Mouse (Mus musculus) central nervous system, embryonic 11.5 days (tissue): ENCODE data around the gene Fv1. TPM values are rescaled to one million over a fixed set of nuclear protein-coding genes. Genes with fewer than 3 reads are reported as not detected.

Experiments
- polyA plus RNA-seq: library from polyadenylated mRNA; depleted of rRNA; stranded (reverse); fragments of >200 nt; gene quantifications from 2 replicates; pipeline ENCODE4 v1.2.3, GENCODE M21; 2012; rRNA removed

Fv1 gene
- 13.5 and 17.3 TPM in 2 replicates for polyA plus RNA-seq

GRCm38 (mm10) chr4:147868450-147869031 lies at the start of gene Fv1, which contains the start of gene Miip:
TSS of gene Fv1 (plus strand) at chr4:147868979.
TSS of gene Miip (minus strand) at chr4:147868816.

DNA sequence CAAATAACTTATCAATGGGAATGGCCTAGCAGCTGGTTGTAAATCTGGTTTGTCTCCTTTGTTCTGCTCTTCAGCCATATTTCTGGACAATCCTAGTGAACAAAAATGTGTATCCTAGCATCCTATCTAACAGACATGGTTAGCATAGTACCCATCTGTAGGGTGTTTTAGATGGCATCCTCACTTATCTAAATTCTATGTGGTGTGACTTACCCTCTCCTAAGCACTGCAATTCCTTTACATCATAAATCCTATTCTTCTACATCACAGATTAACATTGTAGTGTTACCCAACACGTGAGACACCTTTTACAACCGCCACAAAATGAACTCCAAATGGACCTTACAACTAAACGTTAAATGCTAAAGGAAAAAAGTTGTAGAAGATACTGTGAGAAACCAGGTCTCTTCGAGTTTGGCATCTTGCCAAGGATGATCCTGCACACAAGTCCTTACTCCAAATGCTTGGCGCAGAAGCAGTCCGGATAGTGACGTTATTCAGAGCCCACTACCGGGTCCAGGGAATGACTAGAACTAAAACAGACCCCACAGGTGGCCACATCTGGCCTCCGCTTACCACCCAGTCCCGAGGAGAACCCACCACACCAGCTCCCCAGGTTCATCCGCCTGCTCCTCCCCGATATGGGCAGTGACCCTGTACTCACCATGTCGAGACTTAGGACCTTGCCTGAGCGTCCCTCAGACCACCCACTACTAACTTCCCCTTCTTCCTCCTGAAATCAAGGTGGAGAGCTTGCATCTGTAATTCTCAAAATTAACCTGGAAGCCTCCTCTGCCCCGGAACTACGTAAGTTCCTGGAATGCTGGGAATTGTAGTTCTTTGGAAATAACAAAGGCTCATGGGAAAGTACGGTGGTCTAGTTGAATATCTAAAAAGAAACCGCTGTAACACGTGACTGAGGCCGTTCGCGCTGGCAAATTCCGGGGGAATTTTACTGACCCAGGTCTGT lies 20.9 kb upstream of the Fv1 start, which contains the start of gene Zfp933:
Gene Zfp933 (minus strand): TSS at position 753 of the 970 bp plus-strand sequence.

GRCm38 (mm10) chr4:147904313-147905089 lies 35.7 kb downstream of the Fv1 start, which contains the start of gene Mfn2:
TSS of gene Mfn2 (minus strand) at chr4:147904704.

Other genes starting within 250 kb of the Fv1 start
- gene Zfp979, start 226.5 kb upstream of the Fv1 start, polyA plus RNA-seq: 1.3 and 2.2 TPM in 2 replicates
- not detected in 2 replicates for gene Zfp534, start 166.4 kb upstream of the Fv1 start, polyA plus RNA-seq
- 3.5 and 6.7 TPM in 2 replicates for gene Zfp984, start 59.2 kb upstream of the Fv1 start, polyA plus RNA-seq
- 7.0 and 9.1 TPM in 2 replicates for gene Zfp933, start 20.6 kb upstream of the Fv1 start, polyA plus RNA-seq
- gene Miip, start 163 bp upstream of the Fv1 start, polyA plus RNA-seq: 82.4 and 102 TPM in 2 replicates
- 29.4 and 32.8 TPM in 2 replicates for gene Mfn2, start 35.7 kb downstream of the Fv1 start, polyA plus RNA-seq
- gene Plod1, start 67.8 kb downstream of the Fv1 start, polyA plus RNA-seq: 17.5 and 26.6 TPM in 2 replicates
- gene 2510039O18Rik, start 71.9 kb downstream of the Fv1 start, polyA plus RNA-seq: 38.0 and 39.9 TPM in 2 replicates
- gene Nppb, start 116.8 kb downstream of the Fv1 start, polyA plus RNA-seq: 4.8 and 6.4 TPM in 2 replicates
- 85.8 and 91.4 TPM in 2 replicates for gene Nppa, start 131.7 kb downstream of the Fv1 start, polyA plus RNA-seq
- gene Clcn6, start 169.8 kb downstream of the Fv1 start, polyA plus RNA-seq: 35.8 and 36.3 TPM in 2 replicates
- 33.7 and 39.2 TPM in 2 replicates for gene Mthfr, start 170.1 kb downstream of the Fv1 start, polyA plus RNA-seq
- gene Agtrap, start 219.1 kb downstream of the Fv1 start, polyA plus RNA-seq: 7.1 and 7.5 TPM in 2 replicates